Mouse (Mus musculus) forebrain, embryonic 13.5 days (tissue): ENCODE results near the gene 4930519G04Rik. TPM values are rescaled to one million over a fixed set of nuclear protein-coding genes. Genes with fewer than 3 reads are reported as not detected.
"Not testable (repeated sequence)": the region's sequence is repeated elsewhere in the genome, so short reads cannot be mapped to it uniquely, and the experiment has no call there.

Source experiments
- ATAC-seq: fragments of 200-750 bp; cut with Nextera tagmentation; 2 replicates; pipeline ENCODE4 v1.8.0; 2017
- H3K27ac ChIP-seq: fragments of 300-500 bp; sonication (generic); 2 replicates; pipeline ENCODE4 v1.5.1; 2015; ENCODE audit warnings: inconsistent platforms, mild to moderate bottlenecking, moderate library complexity
- H3K27me3 ChIP-seq: fragments of 300-500 bp; sonication (generic); 2 replicates; pipeline ENCODE4 v1.6.1; 2015; ENCODE audit warnings: mild to moderate bottlenecking, inconsistent platforms
- H3K36me3 ChIP-seq: fragments of 300-500 bp; sonication (generic); 2 replicates; pipeline ENCODE4 v1.6.1; 2015; ENCODE audit warnings: mild to moderate bottlenecking, inconsistent platforms; ENCODE audit not compliant: poor library complexity, severe bottlenecking
- H3K4me1 ChIP-seq: fragments of 300-500 bp; sonication (generic); 2 replicates; pipeline ENCODE4 v1.6.1; 2015; ENCODE audit warnings: inconsistent platforms
- H3K4me2 ChIP-seq: fragments of 300-500 bp; sonication (generic); 2 replicates; pipeline ENCODE4 v1.6.1; 2015; ENCODE audit warnings: inconsistent platforms, mild to moderate bottlenecking, moderate library complexity
- H3K4me3 ChIP-seq: fragments of 300-500 bp; sonication (generic); 2 replicates; pipeline ENCODE4 v1.5.1; 2015; ENCODE audit warnings: mild to moderate bottlenecking, inconsistent platforms
- H3K9ac ChIP-seq: fragments of 300-500 bp; sonication (generic); 2 replicates; pipeline ENCODE4 v1.6.1; 2015; ENCODE audit warnings: mild to moderate bottlenecking, inconsistent platforms
- H3K9me3 ChIP-seq: fragments of 300-500 bp; sonication (generic); replicated peaks from 2 replicates; pipeline ENCODE4 v1.6.1; 2016; ENCODE audit warnings: inconsistent platforms
- WGBS: fragments of 180-500 bp; shearing (Covaris S2); methylation state at CpG from one replicate; pipeline ENCODE4 v1.1.7; 2015; 5-methylcytosine and 5-hydroxymethylcytosine counted together
- polyA plus RNA-seq: library from polyadenylated mRNA; unstranded; fragments of >200 nt; fragmentation: Nextera tagmentation; extraction: Ambion mirVana; gene quantifications from 2 replicates; pipeline ENCODE4 v1.2.1, GENCODE M21; 2015

4930519G04Rik gene
- polyA plus RNA-seq, 1 experiment from 2014 or later = not detected

DNA sequence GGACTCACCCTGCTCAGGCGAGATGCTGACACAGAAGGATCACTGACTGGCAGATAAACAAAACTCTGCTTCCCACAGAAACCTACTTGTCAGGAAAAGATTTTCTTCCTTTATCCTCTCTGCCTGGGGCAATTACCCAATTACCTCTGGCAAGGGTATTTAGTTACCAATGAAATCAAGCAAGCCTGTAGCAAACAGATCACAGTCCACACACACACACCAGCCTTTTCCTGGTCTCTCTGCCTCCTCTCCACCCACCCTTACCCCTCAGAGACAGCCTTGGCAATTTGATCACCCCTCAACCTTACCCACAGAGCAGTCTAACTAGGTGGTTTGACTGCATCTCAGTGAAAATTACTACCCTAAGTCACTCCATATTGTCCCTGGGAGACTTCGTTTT, 35.5 kb downstream of the 4930519G04Rik start:
- H3K27ac ChIP-seq = no peak overlapping the region
- 75% methylated on average over 2 of the region's 2 CpGs for WGBS

DNA sequence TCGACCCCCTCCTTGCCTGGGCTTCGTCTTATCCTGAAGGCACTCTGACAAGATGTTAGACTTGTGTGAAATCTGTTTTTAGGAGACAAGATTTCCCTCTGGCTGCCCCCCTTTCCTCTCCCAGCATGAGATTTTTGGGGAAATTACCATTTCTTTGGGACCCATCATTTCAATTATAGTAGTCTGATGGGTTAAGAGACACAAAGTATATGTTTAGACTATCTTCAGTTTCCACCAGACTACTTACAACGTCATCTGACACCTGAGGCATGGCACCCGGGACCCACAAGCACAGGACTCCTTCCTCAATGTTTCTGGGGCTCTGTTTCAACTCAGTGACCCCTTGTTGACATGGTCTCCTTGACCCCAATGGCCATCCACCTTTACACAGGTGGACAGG, 42.1 kb downstream of the 4930519G04Rik start:
- 93% methylated on average over 4 of the region's 4 CpGs for WGBS
- H3K27ac ChIP-seq = no peak overlapping the region

More for the DNA sequence above, 35.5 kb downstream of the 4930519G04Rik start:
- ATAC-seq = no peak
- Histone ChIP-seq H3K4me3 (no peak overlapping the region), H3K27me3 (no peaks in the 10 kb centered on the region), H3K9me3 (no peaks in the 10 kb centered on the region), H3K9ac (no peak overlapping the region), H3K4me2 (no peak overlapping the region), H3K36me3 (no peaks in the 10 kb centered on the region), H3K4me1 (no peaks in the 10 kb centered on the region)

DNA sequence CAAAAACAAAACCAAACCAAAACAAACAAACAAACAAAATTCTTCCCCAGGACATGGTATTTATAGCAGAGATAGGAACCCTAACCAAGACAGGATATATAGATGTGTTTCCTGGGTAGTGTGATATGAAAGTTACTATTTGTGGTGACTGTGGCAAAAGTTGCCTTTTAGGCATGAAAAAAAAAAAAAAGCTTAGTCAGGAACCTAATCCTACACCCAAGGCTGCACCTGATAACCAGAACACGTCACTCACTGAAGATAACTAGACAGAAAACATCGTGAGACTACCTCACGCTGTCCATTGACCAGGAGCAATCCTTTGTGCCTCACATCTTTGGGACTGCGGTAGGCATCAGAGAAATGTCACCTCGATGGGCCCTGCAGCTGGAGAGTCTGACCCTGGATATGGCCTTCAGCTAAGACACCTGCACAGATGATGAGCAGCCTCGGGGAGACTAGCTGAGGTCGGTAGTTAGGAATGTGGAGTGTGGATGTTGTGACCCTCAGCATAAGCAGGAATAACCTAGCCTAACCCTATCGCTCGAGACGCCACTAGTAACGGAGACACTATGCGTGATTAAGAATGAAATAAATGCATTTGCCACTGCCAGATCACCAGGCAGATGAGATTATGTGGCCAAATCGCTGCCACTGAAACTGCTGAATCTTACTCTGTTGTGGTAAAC, 43.4 kb downstream of the 4930519G04Rik start, which contains the start of gene Oasl2:
TSS of gene Oasl2 (plus strand) at position 249 of the 686 bp plus-strand sequence.
- no peaks in the 10 kb centered on the region for H3K4me1 ChIP-seq
- H3K9ac ChIP-seq = no peak within 1 kb of the TSS
- ATAC-seq = no peak
- no peaks in the 10 kb centered on the region for H3K27me3 ChIP-seq
- H3K4me2 ChIP-seq = 0 out of 2 replicates have a peak within 1 kb of the TSS, but pooled peaks have one; percentile 17
- 70% methylated on average over 13 of the region's 13 CpGs for WGBS
- no peaks in the 10 kb centered on the region for H3K9me3 ChIP-seq
- H3K27ac ChIP-seq = no peak within 1 kb of the TSS
- H3K4me3 ChIP-seq = no peak within 1 kb of the TSS
- H3K36me3 ChIP-seq = no peaks in the 10 kb centered on the region

More for the DNA sequence above, 42.1 kb downstream of the 4930519G04Rik start:
- Histone ChIP-seq H3K4me2 (no peak overlapping the region), H3K9me3 (no peaks in the 10 kb centered on the region), H3K27me3 (no peaks in the 10 kb centered on the region), H3K4me1 (no peaks in the 10 kb centered on the region), H3K9ac (no peak overlapping the region), H3K4me3 (no peak overlapping the region), H3K36me3 (no peaks in the 10 kb centered on the region)
- ATAC-seq = no peak

- H3K36me3 ChIP-seq = no peaks in the 10 kb centered on the region
- H3K4me2 ChIP-seq = 0 out of 2 replicates have a peak overlapping the region, but pooled peaks have one; percentile 17
Measured at GRCm38 (mm10) chr5:114897374-114897793, 43.9 kb downstream of the 4930519G04Rik start.

GRCm38 (mm10) chr5:114898857-114899256, 45.4 kb downstream of the 4930519G04Rik start:
- 88% methylated on average over 7 of the region's 7 CpGs for WGBS
- no peak overlapping the region for H3K9ac ChIP-seq
- no peak overlapping the region for H3K27ac ChIP-seq
- no peaks in the 10 kb centered on the region for H3K27me3 ChIP-seq
- H3K9me3 ChIP-seq = no peaks in the 10 kb centered on the region
- H3K36me3 ChIP-seq = no peaks in the 10 kb centered on the region
- no peaks in the 10 kb centered on the region for H3K4me1 ChIP-seq
- ATAC-seq = no peak
- no peak overlapping the region for H3K4me3 ChIP-seq
- H3K4me2 ChIP-seq = no peak overlapping the region

More at GRCm38 (mm10) chr5:114897374-114897793, 43.9 kb downstream of the 4930519G04Rik start:
- no peak for ATAC-seq
- H3K4me1 ChIP-seq = no peaks in the 10 kb centered on the region
- no peaks in the 10 kb centered on the region for H3K9me3 ChIP-seq
- no peaks in the 10 kb centered on the region for H3K27me3 ChIP-seq
- no peak overlapping the region for H3K27ac ChIP-seq
- 12% methylated on average over 7 of the region's 7 CpGs for WGBS
- no peak overlapping the region for H3K9ac ChIP-seq
- no peak overlapping the region for H3K4me3 ChIP-seq

DNA sequence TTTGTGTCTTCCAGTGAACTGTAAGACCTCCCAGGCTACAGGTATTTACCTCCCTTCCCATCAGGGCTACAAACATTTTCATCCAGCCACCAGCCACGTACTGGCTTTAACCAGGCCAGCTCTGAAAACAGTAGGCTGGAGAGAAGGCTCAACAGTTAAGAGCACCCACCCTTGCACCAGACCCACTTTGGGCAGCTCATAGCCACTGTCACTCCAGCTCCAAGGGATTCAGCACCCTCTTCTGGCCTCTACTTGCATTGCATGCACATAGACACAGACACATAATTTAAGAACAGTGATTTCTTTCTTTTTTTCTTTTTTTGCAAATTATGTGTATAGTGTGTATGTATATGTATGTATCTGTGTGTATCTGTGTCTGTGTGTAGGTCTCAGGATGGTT, 48.9 kb downstream of the 4930519G04Rik start:
- Histone ChIP-seq H3K27me3 (no peaks in the 10 kb centered on the region), H3K9ac (no peak overlapping the region), H3K9me3 (no peaks in the 10 kb centered on the region), H3K36me3 (no peaks in the 10 kb centered on the region), H3K4me2 (no peak overlapping the region), H3K4me1 (no peaks in the 10 kb centered on the region), H3K4me3 (no peak overlapping the region), H3K27ac (no peak overlapping the region)
- WGBS = 24% methylated on average over 1 of the region's 1 CpGs
- ATAC-seq = no peak

DNA sequence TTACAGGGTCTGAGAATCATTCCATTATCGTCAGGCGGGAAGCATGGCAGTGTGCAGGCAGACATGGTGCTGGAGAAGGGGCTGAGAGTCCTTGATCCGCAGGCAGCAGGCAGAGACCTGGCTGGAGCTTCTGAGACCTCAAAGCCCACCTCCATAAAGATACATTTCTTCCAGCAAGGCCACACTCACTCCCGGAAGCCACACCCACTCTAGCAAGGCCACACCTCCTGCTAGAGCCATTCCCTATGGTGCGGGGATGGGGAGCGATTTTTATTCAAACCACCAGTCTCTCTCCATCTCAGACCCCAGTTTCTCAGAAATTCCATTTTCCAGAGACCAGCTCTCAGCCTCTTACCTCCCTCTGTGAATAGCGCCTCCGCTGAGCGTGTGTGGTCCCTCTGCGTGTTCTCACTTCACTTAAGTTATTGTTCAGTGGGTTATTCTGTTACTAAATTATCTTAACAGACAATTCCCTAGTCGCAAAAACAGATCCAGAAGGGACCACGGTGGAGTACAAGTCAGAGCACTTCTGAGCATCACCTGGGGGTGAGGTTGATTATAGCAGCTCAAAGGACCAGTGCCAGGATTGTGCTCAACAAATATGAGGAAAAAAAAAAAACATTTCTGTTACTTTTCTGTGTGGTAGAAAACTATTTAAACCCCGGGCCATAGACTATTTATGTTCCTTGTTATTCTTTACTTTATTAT, 55.3 kb downstream of the 4930519G04Rik start:
- Histone ChIP-seq H3K27me3 (no peaks in the 10 kb centered on the region), H3K36me3 (no peaks in the 10 kb centered on the region), H3K9ac (no peak overlapping the region), H3K4me1 (no peaks in the 10 kb centered on the region), H3K9me3 (no peaks in the 10 kb centered on the region), H3K4me3 (no peak overlapping the region), H3K4me2 (no peak overlapping the region), H3K27ac (no peak overlapping the region)
- no peak for ATAC-seq
- WGBS = 56% methylated on average over 13 of the region's 13 CpGs

- no peak for ATAC-seq
- WGBS = 74% methylated on average over 4 of the region's 4 CpGs
Measured at GRCm38 (mm10) chr5:114913686-114914085, 60.2 kb downstream of the 4930519G04Rik start.

DNA sequence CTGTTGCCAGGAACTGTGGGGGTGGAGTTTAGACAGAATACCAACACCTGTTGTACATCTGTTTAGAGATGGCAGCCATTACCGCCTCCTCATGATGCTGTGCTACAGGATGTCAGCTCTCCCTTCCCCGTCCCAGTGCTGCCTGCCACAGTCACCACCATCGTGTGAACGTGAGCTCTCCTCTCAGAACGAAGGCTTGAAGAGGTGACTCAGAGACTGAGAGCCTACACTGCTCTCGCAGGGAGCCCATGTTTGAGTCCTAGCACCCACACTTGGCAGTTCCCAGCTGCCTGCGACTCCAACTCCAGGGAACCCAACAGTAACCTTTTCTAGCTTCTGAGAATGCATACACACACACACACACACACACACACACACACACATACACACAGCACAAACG, 61.4 kb downstream of the 4930519G04Rik start:
- Histone ChIP-seq H3K4me3 (no peak overlapping the region), H3K4me2 (no peak overlapping the region), H3K9me3 (no peaks in the 10 kb centered on the region), H3K27me3 (no peaks in the 10 kb centered on the region), H3K9ac (no peak overlapping the region), H3K36me3 (no peaks in the 10 kb centered on the region), H3K27ac (no peak overlapping the region), H3K4me1 (no peaks in the 10 kb centered on the region)
- 78% methylated on average over 8 of the region's 8 CpGs for WGBS
- no peak for ATAC-seq

More at GRCm38 (mm10) chr5:114913686-114914085, 60.2 kb downstream of the 4930519G04Rik start:
- H3K4me2 ChIP-seq = no peak overlapping the region
- no peaks in the 10 kb centered on the region for H3K4me1 ChIP-seq
- H3K9ac ChIP-seq = no peak overlapping the region
- no peak overlapping the region for H3K27ac ChIP-seq
- H3K4me3 ChIP-seq = no peak overlapping the region
- H3K9me3 ChIP-seq = no peaks in the 10 kb centered on the region
- no peaks in the 10 kb centered on the region for H3K27me3 ChIP-seq
- H3K36me3 ChIP-seq = no peaks in the 10 kb centered on the region

DNA sequence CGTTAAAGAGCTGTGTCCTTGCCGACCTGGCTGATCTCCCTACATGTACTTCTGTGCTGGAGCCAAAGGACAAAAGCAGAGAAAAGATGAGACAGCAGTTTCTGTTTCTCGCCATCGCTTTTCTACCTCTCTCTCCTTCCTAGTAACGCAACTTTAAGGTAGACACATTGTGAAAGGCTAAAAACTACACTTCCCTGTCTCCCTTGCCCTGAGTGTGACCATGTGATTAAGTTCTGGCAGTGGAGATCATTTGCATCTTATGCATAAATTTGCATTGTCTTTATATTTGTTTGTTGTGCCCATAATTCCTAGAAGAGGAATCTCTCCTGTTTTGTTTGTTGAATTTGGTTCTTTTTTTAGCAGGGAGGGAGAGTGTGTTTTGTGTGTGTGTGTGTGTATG, 62.4 kb downstream of the 4930519G04Rik start:
- 76% methylated on average over 5 of the region's 5 CpGs for WGBS
- H3K27me3 ChIP-seq = no peaks in the 10 kb centered on the region
- H3K4me1 ChIP-seq = no peaks in the 10 kb centered on the region
- no peak overlapping the region for H3K4me2 ChIP-seq
- no peak overlapping the region for H3K9ac ChIP-seq
- no peak for ATAC-seq
- no peaks in the 10 kb centered on the region for H3K9me3 ChIP-seq
- no peak overlapping the region for H3K27ac ChIP-seq
- H3K4me3 ChIP-seq = no peak overlapping the region
- no peaks in the 10 kb centered on the region for H3K36me3 ChIP-seq

DNA sequence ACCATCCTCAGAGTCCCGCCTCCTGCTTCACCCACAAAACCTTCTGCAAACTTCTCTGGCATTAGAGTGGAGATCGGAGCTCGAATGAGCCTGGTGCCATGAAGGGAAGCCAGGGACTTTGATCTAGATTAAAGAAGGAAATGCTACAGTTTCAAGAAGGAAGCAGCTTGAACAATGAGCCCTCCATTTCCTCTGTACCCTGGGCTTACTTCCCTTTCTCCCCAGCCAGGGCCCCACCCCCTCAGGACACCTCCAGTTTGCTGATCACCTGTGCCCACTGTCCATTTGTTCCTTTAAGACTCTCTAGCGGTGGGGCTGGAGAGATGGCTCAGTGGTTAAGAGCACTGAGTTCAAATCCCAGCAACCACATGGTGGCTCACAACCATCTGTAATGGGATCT, 63.3 kb downstream of the 4930519G04Rik start:
- no peaks in the 10 kb centered on the region for H3K27me3 ChIP-seq
- H3K4me1 ChIP-seq = no peaks in the 10 kb centered on the region
- no peak for ATAC-seq
- H3K27ac ChIP-seq = no peak overlapping the region
- H3K9me3 ChIP-seq = no peaks in the 10 kb centered on the region
- H3K36me3 ChIP-seq = no peaks in the 10 kb centered on the region
- H3K4me3 ChIP-seq = no peak overlapping the region
- no peak overlapping the region for H3K9ac ChIP-seq
- WGBS = 81% methylated on average over 4 of the region's 4 CpGs
- H3K4me2 ChIP-seq = no peak overlapping the region

- not testable (repeated sequence) for ATAC-seq, H3K27me3 ChIP-seq, H3K27ac ChIP-seq, H3K9ac ChIP-seq, H3K9me3 ChIP-seq, H3K4me2 ChIP-seq, H3K4me1 ChIP-seq, H3K36me3 ChIP-seq, H3K4me3 ChIP-seq
- 87% methylated on average over 5 of the region's 5 CpGs for WGBS
Measured at GRCm38 (mm10) chr5:114917357-114917756, 63.9 kb downstream of the 4930519G04Rik start.
